In genomic region chr15:31569325-31570022, GRCm38 (mm10) we compare ENCODE assay signal across 10 mouse cellular contexts. TPM values are rescaled to one million over a fixed set of nuclear protein-coding genes. Genes with fewer than 3 reads are reported as not detected.
A peak's percentile ranks its signal among the peaks of the same experiment; 100 is the strongest.
DNase-seq lines count a peak whose midpoint lies in the region; ATAC-seq and TF ChIP-seq lines count a peak whose summit lies in the region.
"Had no signal": no experiment of that assay in that cellular context is flagged by ENCODE, and none has a peak within 500 bp of the region (broad histone marks: within the 10 kb centered on the region; RNA-seq: fewer than 3 reads in every experiment).

No protein-coding gene starts in this region.

- H3K27me3 ChIP-seq in embryonic facial prominence, embryonic 12.5 days: no peaks in the 10 kb centered on the region
- H3K27me3 ChIP-seq in embryonic facial prominence, embryonic 10.5 days (replicated peaks; ENCODE audit: low read depth, poor library complexity, severe bottlenecking): no peaks in the 10 kb centered on the region
- H3K27me3 ChIP-seq in Patski (no peaks in the 10 kb centered on the region), myocyte (ENCODE audit: control insufficient read depth, insufficient read depth, insufficient read length) (no peaks in the 10 kb centered on the region)
- H3K27me3 ChIP-seq: hindbrain, embryonic 15.5 days; neural tube, embryonic 13.5 days had no signal

- 0 out of 2 replicates have a peak, but pooled peaks have one; percentile 36 for ATAC-seq in embryonic facial prominence, embryonic 12.5 days (ENCODE audit: insufficient number of reproducible peaks, insufficient read depth, low FRiP score, low TSS enrichment)
- peak; percentile 25 for ATAC-seq in Patski

- in situ Hi-C loops in Patski (cut with MboI; ENCODE audit: low pct_unique_long_range_greater_than_20kb): no loop called here

- no peak for TF ChIP-seq POLR2A in myocyte (IDR thresholded peaks at IDR 0.05; ENCODE audit: insufficient read length, low read depth)

- no peak overlapping the region for H3ac ChIP-seq in myocyte (ENCODE audit: control insufficient read depth, insufficient read length)

- TF ChIP-seq CTCF in Patski (IDR thresholded peaks at IDR 0.05): no peak

- no peak overlapping the region for H3K27ac ChIP-seq in embryonic facial prominence, embryonic 12.5 days
- no peak overlapping the region for H3K27ac ChIP-seq in embryonic facial prominence, embryonic 10.5 days (replicated peaks)
- H3K27ac ChIP-seq: hindbrain, embryonic 15.5 days; neural tube, embryonic 13.5 days had no signal

- no peak overlapping the region for H3K4me2 ChIP-seq in embryonic facial prominence, embryonic 12.5 days (replicated peaks)
- peak overlapping the region; percentile 91 for H3K4me2 ChIP-seq in myocyte (ENCODE audit: low read depth)
- H3K4me2 ChIP-seq: hindbrain, embryonic 15.5 days had no signal

- H3K9ac ChIP-seq in embryonic facial prominence, embryonic 12.5 days: no peak overlapping the region
- H3K9ac ChIP-seq: hindbrain, embryonic 15.5 days; neural tube, embryonic 13.5 days had no signal

- DNase-seq in embryonic facial prominence, embryonic 10.5 days (ENCODE audit: low spot score): no peak
- DNase-seq in Patski (ENCODE audit: low read depth, low spot score): no peak
- DNase-seq in kidney, adult 18-20 months: peak; percentile 84
- DNase-seq in spleen, postnatal 14 days (ENCODE audit: low spot score in 2 of 2): no peak
- no peak for DNase-seq in right cerebral cortex, postnatal 10 days (ENCODE audit: low spot score in 2 of 2)
- DNase-seq in cerebellum, adult 11-12 months: no peak

- H3K9me3 ChIP-seq in embryonic facial prominence, embryonic 12.5 days: no peaks in the 10 kb centered on the region
- H3K9me3 ChIP-seq in embryonic facial prominence, embryonic 10.5 days: no peaks in the 10 kb centered on the region
- H3K9me3 ChIP-seq: hindbrain, embryonic 15.5 days; neural tube, embryonic 13.5 days had no signal

- no peaks in the 10 kb centered on the region for H3K79me2 ChIP-seq in myocyte (ENCODE audit: control insufficient read depth, insufficient read depth)

- H3K4me3 ChIP-seq in embryonic facial prominence, embryonic 12.5 days: no peak overlapping the region
- H3K4me3 ChIP-seq in embryonic facial prominence, embryonic 10.5 days: no peak overlapping the region
- H3K4me3 ChIP-seq in myocyte: peak overlapping the region; percentile 16
- H3K4me3 ChIP-seq: hindbrain, embryonic 15.5 days; neural tube, embryonic 13.5 days had no signal

- no peaks in the 10 kb centered on the region for H3K36me3 ChIP-seq in embryonic facial prominence, embryonic 12.5 days
- H3K36me3 ChIP-seq in embryonic facial prominence, embryonic 10.5 days (replicated peaks): no peaks in the 10 kb centered on the region
- no peaks in the 10 kb centered on the region for H3K36me3 ChIP-seq in myocyte (ENCODE audit: control insufficient read depth, insufficient read depth)
- H3K36me3 ChIP-seq: hindbrain, embryonic 15.5 days; neural tube, embryonic 13.5 days had no signal

- peaks cover 19% of the 10 kb centered on the region for H3K4me1 ChIP-seq in embryonic facial prominence, embryonic 12.5 days
- H3K4me1 ChIP-seq in embryonic facial prominence, embryonic 10.5 days: peaks cover 28% of the 10 kb centered on the region
- H3K4me1 ChIP-seq: hindbrain, embryonic 15.5 days had no signal

- CTCF ChIA-PET in Patski (lab: Charles Lee): interaction anchor here (1.0 kb wide), 1 partner anchor 17 kb away, joined by 3 read pairs; no protein-coding TSS in a partner anchor

- 63% methylated on average over 9 of the region's 9 CpGs for WGBS in embryonic facial prominence, embryonic 12.5 days
- WGBS in embryonic facial prominence, embryonic 10.5 days: 76% methylated on average over 9 of the region's 9 CpGs

- POLR2A ChIA-PET in Patski (lab: Charles Lee): interaction anchor here (0.5 to 0.6 kb wide), 2 partner anchors 15 to 115 kb away, joined by 3 to 4 read pairs; no protein-coding TSS in a partner anchor

TF ChIP-seq in myocyte, 11 proteins besides CTCF, POLR2A, EP300 and RAD21:
- TF ChIP-seq MYOG (IDR thresholded peaks at IDR 0.05; ENCODE audit: control insufficient read depth in 1 of 3, insufficient read depth in 1 of 3, insufficient read length in 2 of 3, low read depth in 2 of 3) (peak; percentile 65 to 89 (median 83)), MAX (IDR thresholded peaks at IDR 0.05; ENCODE audit: low read depth) (no peak), SRF (IDR thresholded peaks at IDR 0.05; ENCODE audit: control insufficient read depth, insufficient read length, low read depth) (peak; percentile 9), POLR2AphosphoS2 (IDR thresholded peaks at IDR 0.05; ENCODE audit: insufficient read length, low read depth) (no peak), CEBPB (IDR thresholded peaks at IDR 0.05; ENCODE audit: insufficient read depth, poor library complexity, severe bottlenecking) (no peak), MYOD1 (IDR thresholded peaks at IDR 0.05; ENCODE audit: control insufficient read depth in 1 of 3, insufficient read length in 2 of 3, low read depth in 2 of 3) (peak; percentile 89 to 98 (median 95)), TCF3 (IDR thresholded peaks at IDR 0.05; ENCODE audit: insufficient read length, low read depth) (no peak), E2F4 (IDR thresholded peaks at IDR 0.05; ENCODE audit: insufficient read depth) (no peak), REST (IDR thresholded peaks at IDR 0.05; ENCODE audit: insufficient read depth, insufficient read length) (no peak), TCF12 (IDR thresholded peaks at IDR 0.05; ENCODE audit: insufficient read depth, poor library complexity, severe bottlenecking) (peak; percentile 59), USF1 (IDR thresholded peaks at IDR 0.05; ENCODE audit: low read depth) (no peak)

RNA-seq across cellular contexts. Expression of gene Cmbl, which starts 4.3 kb away (rescaled TPM):
- 2.1 and 2.2 TPM in 2 replicates for polyA plus RNA-seq in embryonic facial prominence, embryonic 12.5 days (2016; fragmentation: Nextera tagmentation; extraction: Ambion mirVana)
- polyA plus RNA-seq in embryonic facial prominence, embryonic 10.5 days (2016; fragmentation: Nextera tagmentation; extraction: Ambion mirVana): 2.3 and 2.5 TPM in 2 replicates
- polyA plus RNA-seq in Patski (2021) (0.51 TPM), myocyte (2012; fragmentation: generic; extraction: Trizol) (29.0 TPM)

RNA-seq across cellular contexts. Expression of gene Cct5, which starts 32.1 kb away (rescaled TPM):
- polyA plus RNA-seq in embryonic facial prominence, embryonic 12.5 days (2016; fragmentation: Nextera tagmentation; extraction: Ambion mirVana): 600 and 614 TPM in 2 replicates
- polyA plus RNA-seq in embryonic facial prominence, embryonic 10.5 days (2016; fragmentation: Nextera tagmentation; extraction: Ambion mirVana): 782 and 839 TPM in 2 replicates
- polyA plus RNA-seq in Patski (2021) (407 TPM), myocyte (2012; fragmentation: generic; extraction: Trizol) (521 TPM)

RNA-seq across cellular contexts. Expression of gene Fam173b, which starts 32.2 kb away (rescaled TPM):
- polyA plus RNA-seq in embryonic facial prominence, embryonic 12.5 days (2016; fragmentation: Nextera tagmentation; extraction: Ambion mirVana): 11.9 and 12.5 TPM in 2 replicates
- polyA plus RNA-seq in embryonic facial prominence, embryonic 10.5 days (2016; fragmentation: Nextera tagmentation; extraction: Ambion mirVana): 13.4 and 14.7 TPM in 2 replicates
- polyA plus RNA-seq in Patski (2021): 13.3 TPM
- 37.8 TPM for polyA plus RNA-seq in myocyte (2012; fragmentation: generic; extraction: Trizol)

RNA-seq across cellular contexts. Expression of gene March6, which starts 38.6 kb away (rescaled TPM):
- 44.0 and 44.6 TPM in 2 replicates for polyA plus RNA-seq in embryonic facial prominence, embryonic 12.5 days (2016; fragmentation: Nextera tagmentation; extraction: Ambion mirVana)
- polyA plus RNA-seq in embryonic facial prominence, embryonic 10.5 days (2016; fragmentation: Nextera tagmentation; extraction: Ambion mirVana): 38.9 and 39.8 TPM in 2 replicates
- polyA plus RNA-seq in Patski (2021) (61.0 TPM), myocyte (2012; fragmentation: generic; extraction: Trizol) (37.2 TPM)
